9 mouse cellular contexts compared by ENCODE assay signal in genomic region chr8:44899575-44899991, GRCm38 (mm10). TPM values are rescaled to one million over a fixed set of nuclear protein-coding genes. Genes with fewer than 3 reads are reported as not detected.
DNase-seq lines count a peak whose midpoint lies in the region; ATAC-seq lines count a peak whose summit lies in the region.
"Had no signal": no experiment of that assay in that cellular context is flagged by ENCODE, and none has a peak within 500 bp of the region (broad histone marks: within the 10 kb centered on the region; RNA-seq: fewer than 3 reads in every experiment).

No protein-coding gene starts in this region.

- WGBS in forebrain, embryonic 12.5 days, result 50% methylated on average over 12 of the region's 12 CpGs
- 77% methylated on average over 12 of the region's 12 CpGs for WGBS in forebrain, embryonic 10.5 days
- 56% methylated on average over 12 of the region's 12 CpGs for WGBS in hindbrain, embryonic 11.5 days
- 60% methylated on average over 12 of the region's 12 CpGs for WGBS in intestine, embryonic 15.5 days
- 63% methylated on average over 12 of the region's 12 CpGs for WGBS in heart, embryonic 11.5 days (ENCODE audit: insufficient replicate concordance)

- H3K27me3 ChIP-seq in forebrain, embryonic 12.5 days, result no peaks in the 10 kb centered on the region
- no peaks in the 10 kb centered on the region for H3K27me3 ChIP-seq in forebrain, embryonic 10.5 days (ENCODE audit: poor library complexity, severe bottlenecking)
- no peaks in the 10 kb centered on the region for H3K27me3 ChIP-seq in hindbrain, embryonic 11.5 days (ENCODE audit: control insufficient read depth, insufficient read depth, low read length)
- no peaks in the 10 kb centered on the region for H3K27me3 ChIP-seq in intestine, embryonic 15.5 days (replicated peaks)
- no peaks in the 10 kb centered on the region for H3K27me3 ChIP-seq in heart, embryonic 11.5 days (ENCODE audit: control insufficient read depth, insufficient read depth, low read length)
- H3K27me3 ChIP-seq: lung, embryonic 15.5 days had no signal

- H3K4me3 ChIP-seq in forebrain, embryonic 12.5 days (replicated peaks), result no peak overlapping the region
- no peak overlapping the region for H3K4me3 ChIP-seq in forebrain, embryonic 10.5 days
- H3K4me3 ChIP-seq in hindbrain, embryonic 11.5 days (ENCODE audit: low read depth, low read length), result no peak overlapping the region
- no peak overlapping the region for H3K4me3 ChIP-seq in intestine, embryonic 15.5 days (replicated peaks)
- H3K4me3 ChIP-seq in heart, embryonic 11.5 days (ENCODE audit: low read depth, low read length), result no peak overlapping the region
- H3K4me3 ChIP-seq: lung, embryonic 15.5 days had no signal

- H3K4me1 ChIP-seq in forebrain, embryonic 12.5 days, result peaks cover 7% of the 10 kb centered on the region; the same call in 1 of the 2 replicates
- no peaks in the 10 kb centered on the region for H3K4me1 ChIP-seq in forebrain, embryonic 10.5 days
- no peaks in the 10 kb centered on the region for H3K4me1 ChIP-seq in hindbrain, embryonic 11.5 days (replicated peaks; ENCODE audit: control insufficient read depth, insufficient read depth, low read length)
- H3K4me1 ChIP-seq in intestine, embryonic 15.5 days (replicated peaks), result no peaks in the 10 kb centered on the region
- H3K4me1 ChIP-seq in heart, embryonic 11.5 days (ENCODE audit: control insufficient read depth, insufficient read depth, low read length), result no peaks in the 10 kb centered on the region
- H3K4me1 ChIP-seq: lung, embryonic 15.5 days had no signal

- no peaks in the 10 kb centered on the region for H3K36me3 ChIP-seq in forebrain, embryonic 12.5 days (replicated peaks)
- no peaks in the 10 kb centered on the region for H3K36me3 ChIP-seq in forebrain, embryonic 10.5 days (replicated peaks)
- H3K36me3 ChIP-seq in hindbrain, embryonic 11.5 days (ENCODE audit: control insufficient read depth, insufficient read depth, low read length), result no peaks in the 10 kb centered on the region
- no peaks in the 10 kb centered on the region for H3K36me3 ChIP-seq in intestine, embryonic 15.5 days
- H3K36me3 ChIP-seq in heart, embryonic 11.5 days (ENCODE audit: control insufficient read depth, insufficient read depth, low read length), result no peaks in the 10 kb centered on the region
- H3K36me3 ChIP-seq: lung, embryonic 15.5 days had no signal

- 0 out of 2 replicates have a peak overlapping the region, but pooled peaks have one; percentile 19 for H3K27ac ChIP-seq in forebrain, embryonic 12.5 days
- H3K27ac ChIP-seq in forebrain, embryonic 10.5 days, result no peak overlapping the region
- no peak overlapping the region for H3K27ac ChIP-seq in hindbrain, embryonic 11.5 days (ENCODE audit: low read depth, low read length)
- no peak overlapping the region for H3K27ac ChIP-seq in intestine, embryonic 15.5 days
- no peak overlapping the region for H3K27ac ChIP-seq in heart, embryonic 11.5 days (ENCODE audit: low read depth, low read length)
- H3K27ac ChIP-seq: lung, embryonic 15.5 days had no signal

- peak; percentile 49; the same call in 1 of the 2 replicates for ATAC-seq in forebrain, embryonic 12.5 days (ENCODE audit: low FRiP score)
- peak; percentile 64 for ATAC-seq in hindbrain, embryonic 11.5 days (ENCODE audit: low FRiP score)
- ATAC-seq in intestine, embryonic 15.5 days, result no peak
- no peak for ATAC-seq in heart, embryonic 11.5 days (replicated peaks; ENCODE audit: insufficient number of reproducible peaks, low FRiP score, low TSS enrichment)

- H3K9me3 ChIP-seq in forebrain, embryonic 12.5 days, result no peaks in the 10 kb centered on the region
- no peaks in the 10 kb centered on the region for H3K9me3 ChIP-seq in forebrain, embryonic 10.5 days
- H3K9me3 ChIP-seq in hindbrain, embryonic 11.5 days (ENCODE audit: control insufficient read depth, low read length), result no peaks in the 10 kb centered on the region
- no peaks in the 10 kb centered on the region for H3K9me3 ChIP-seq in intestine, embryonic 15.5 days
- H3K9me3 ChIP-seq in heart, embryonic 11.5 days (replicated peaks; ENCODE audit: control insufficient read depth, low read length), result no peaks in the 10 kb centered on the region
- H3K9me3 ChIP-seq: lung, embryonic 15.5 days had no signal

- H3K9ac ChIP-seq in forebrain, embryonic 12.5 days, result no peak overlapping the region
- H3K9ac ChIP-seq in hindbrain, embryonic 11.5 days (ENCODE audit: low read depth, low read length), result no peak overlapping the region
- H3K9ac ChIP-seq in intestine, embryonic 15.5 days, result no peak overlapping the region
- H3K9ac ChIP-seq in heart, embryonic 11.5 days (ENCODE audit: low read depth, low read length), result no peak overlapping the region
- H3K9ac ChIP-seq: lung, embryonic 15.5 days had no signal

- no peak overlapping the region for H3K4me2 ChIP-seq in forebrain, embryonic 12.5 days
- H3K4me2 ChIP-seq in hindbrain, embryonic 11.5 days (replicated peaks; ENCODE audit: low read depth, low read length), result no peak overlapping the region
- H3K4me2 ChIP-seq in intestine, embryonic 15.5 days (replicated peaks), result no peak overlapping the region
- H3K4me2 ChIP-seq in heart, embryonic 11.5 days, result no peak overlapping the region
- H3K4me2 ChIP-seq: lung, embryonic 15.5 days had no signal

- no peak for DNase-seq in forebrain, embryonic 10.5 days (ENCODE audit: extremely low spot score, low spot score)
- peak; percentile 17 for DNase-seq in brain, adult 2 months (ENCODE audit: low read depth, low spot score)
- DNase-seq in hindbrain, embryonic 11.5 days (ENCODE audit: low spot score), result peak; percentile 48
- DNase-seq in lung, postnatal 4 days, result peak; percentile 4 to 45
- DNase-seq in adipocyte (ENCODE audit: low spot score), result no peak

RNA-seq across cellular contexts. Expression of gene Fat1, which starts 35.7 kb away (rescaled TPM):
- 22.2 and 22.7 TPM in 2 replicates for polyA plus RNA-seq in forebrain, embryonic 12.5 days (2016; fragmentation: Nextera tagmentation; extraction: Ambion mirVana)
- 20.3 and 20.5 TPM in 2 replicates for polyA plus RNA-seq in forebrain, embryonic 10.5 days (2016; fragmentation: Nextera tagmentation; extraction: Ambion mirVana)
- polyA plus RNA-seq in hindbrain, embryonic 11.5 days (2014; fragmentation: Nextera tagmentation; extraction: Ambion mirVana), result 26.3 and 33.5 TPM in 2 replicates
- polyA plus RNA-seq in intestine, embryonic 15.5 days (2015; fragmentation: Nextera tagmentation; extraction: Ambion mirVana), result 13.4 and 14.8 TPM in 2 replicates
- 20.2 and 23.7 TPM in 2 replicates for polyA plus RNA-seq in heart, embryonic 11.5 days (2014; fragmentation: Nextera tagmentation; extraction: Ambion mirVana)

Comparison
In these comparisons a context has a peak if more than half of its experiments do, and no peak if none do; other contexts are left out.
1. ATAC-seq: peak in forebrain, embryonic 12.5 days (single experiment) and hindbrain, embryonic 11.5 days (single experiment); none in intestine, embryonic 15.5 days (single experiment) and heart, embryonic 11.5 days (single experiment).
2. DNase-seq: peak in brain, adult 2 months (single experiment), hindbrain, embryonic 11.5 days (single experiment) and lung, postnatal 4 days (2 of 2); none in forebrain, embryonic 10.5 days (single experiment) and adipocyte (single experiment).